Mouse (Mus musculus) small intestine, adult 2 months (tissue): ENCODE data around the gene Slc50a1. TPM values are rescaled to one million over a fixed set of nuclear protein-coding genes. Genes with fewer than 3 reads are reported as not detected.

Experiments
- H3K27ac ChIP-seq: fragments of 200-500 bp; 2 replicates; pipeline ENCODE4 v1.5.1; 2012; ENCODE audit warnings: low read depth, low read length, control low read depth, inconsistent platforms; ENCODE audit not compliant: insufficient read depth
- H3K27me3 ChIP-seq: fragments of 200-500 bp; 2 replicates; pipeline ENCODE4 v1.6.1; 2012; ENCODE audit warnings: mild to moderate bottlenecking, moderate library complexity, low read length, inconsistent platforms; ENCODE audit not compliant: control insufficient read depth, insufficient read depth
- H3K36me3 ChIP-seq: fragments of 200-500 bp; 2 replicates; pipeline ENCODE4 v1.6.1; 2012; ENCODE audit warnings: mild to moderate bottlenecking, low read length, control low read depth, inconsistent platforms; ENCODE audit not compliant: control insufficient read depth, insufficient read depth
- H3K4me1 ChIP-seq: fragments of 200-500 bp; 2 replicates; pipeline ENCODE4 v1.6.1; 2012; ENCODE audit warnings: low read length, inconsistent platforms, mixed read lengths; ENCODE audit not compliant: control insufficient read depth, insufficient read depth, insufficient read length
- H3K4me3 ChIP-seq: fragments of 200-500 bp; 2 replicates; pipeline ENCODE4 v1.5.1; 2012; ENCODE audit warnings: low read depth, mild to moderate bottlenecking, control low read depth, inconsistent platforms, low read length, moderate library complexity
- CTCF ChIP-seq: fragments of 200-500 bp; IDR thresholded peaks from 2 replicates; pipeline ENCODE4 v1.5.1; 2012; ENCODE audit warnings: low read depth, mild to moderate bottlenecking, control low read depth, inconsistent platforms, low read length, moderate library complexity, mixed read lengths; ENCODE audit not compliant: insufficient replicate concordance, insufficient read length; ENCODE audit errors: extremely low read depth
- POLR2A ChIP-seq: fragments of 200-500 bp; IDR thresholded peaks from 2 replicates; pipeline ENCODE4 v1.6.1; 2012; ENCODE audit warnings: low read depth, mild to moderate bottlenecking, control low read depth, inconsistent platforms, low read length, moderate library complexity
- WGBS: fragments of 180-500 bp; shearing (Covaris S2); methylation state at CpG from one replicate; pipeline ENCODE4 v1.1.7; 2018; 5-methylcytosine and 5-hydroxymethylcytosine counted together
- polyA plus RNA-seq: library from polyadenylated mRNA; depleted of rRNA; stranded (reverse); fragments of >200 nt; gene quantifications from 2 replicates; pipeline ENCODE4 v1.2.3, GENCODE M21; 2012

The Slc50a1 gene
- polyA plus RNA-seq, 1 experiment, result 97.3 TPM

- no peaks in the 10 kb centered on the region for H3K36me3 ChIP-seq
- H3K27me3 ChIP-seq, result peaks cover 21% of the 10 kb centered on the region
- peak overlapping the region; percentile 63 for H3K4me3 ChIP-seq
- WGBS, result 3% methylated on average over 41 of the region's 41 CpGs
- H3K4me1 ChIP-seq, result peaks cover 6% of the 10 kb centered on the region
- peak overlapping the region; percentile 31 for H3K27ac ChIP-seq
- TF ChIP-seq POLR2A (peak; percentile 54; the same call in 1 of the 2 replicates), CTCF (no peak)
These were observed 42.8 kb downstream of the Slc50a1 start for GRCm38 (mm10) chr3:89227307-89228179.

DNA sequence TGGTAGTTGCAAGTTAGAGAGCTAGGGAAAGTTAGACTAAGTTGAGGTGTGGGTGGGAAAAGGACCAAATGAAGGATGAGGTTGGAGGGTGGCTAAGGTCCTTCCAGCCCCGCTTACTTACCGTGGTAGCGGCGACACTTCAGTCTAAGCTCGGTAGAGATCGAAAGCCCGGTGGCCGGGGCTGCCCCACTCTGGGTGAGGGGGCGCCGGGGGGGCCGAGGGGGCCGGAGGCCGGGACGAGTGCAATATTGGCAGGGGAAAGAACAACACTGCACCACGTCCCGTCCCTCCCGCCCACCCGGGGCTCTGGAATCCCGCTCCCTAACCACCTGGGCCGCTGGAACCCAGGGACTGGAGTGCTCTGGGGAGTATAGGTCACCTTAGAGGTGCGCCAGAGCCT is 43.5 kb downstream of the Slc50a1 start, which contains the start of gene Mtx1:
Mtx1 (minus strand) TSS at position 189 of the 400 bp plus-strand sequence.
- Histone ChIP-seq H3K4me3 (peak within 1 kb of the TSS; percentile 63), H3K4me1 (peaks cover 6% of the 10 kb centered on the region), H3K36me3 (no peaks in the 10 kb centered on the region), H3K27ac (peak within 1 kb of the TSS; percentile 31), H3K27me3 (peaks cover 18% of the 10 kb centered on the region)
- WGBS, result 15% methylated on average over 21 of the region's 21 CpGs
- TF ChIP-seq POLR2A (no peak), CTCF (no peak)

DNA sequence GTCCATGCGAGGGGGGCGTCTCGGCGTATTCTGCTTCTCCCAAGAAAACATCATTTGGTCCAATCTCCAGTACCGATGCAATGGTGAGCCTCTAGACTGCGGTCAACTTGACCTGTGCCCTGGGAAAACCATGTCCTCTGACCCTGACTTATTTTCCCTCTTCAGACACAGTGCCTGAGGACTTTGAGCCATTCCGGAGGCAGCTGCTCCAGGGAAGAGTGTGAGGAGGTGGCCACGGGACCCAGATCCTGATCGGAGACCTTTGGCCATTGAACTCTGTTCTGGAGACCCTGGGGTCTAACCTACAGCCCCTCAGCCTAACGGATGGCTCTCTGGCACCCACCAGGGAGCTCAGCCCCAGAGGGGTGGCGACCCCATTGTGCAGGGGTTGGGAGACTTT is 44.0 kb downstream of the Slc50a1 start:
- TF ChIP-seq POLR2A, result no peak
- no peak for TF ChIP-seq CTCF
- Histone ChIP-seq H3K4me1 (peaks cover 6% of the 10 kb centered on the region), H3K36me3 (no peaks in the 10 kb centered on the region), H3K4me3 (no peak overlapping the region), H3K27ac (no peak overlapping the region), H3K27me3 (peaks cover 18% of the 10 kb centered on the region)
- WGBS, result 64% methylated on average over 11 of the region's 11 CpGs

GRCm38 (mm10) chr3:89225918-89226317 is 44.5 kb downstream of the Slc50a1 start:
- no peak for TF ChIP-seq POLR2A
- no peak for TF ChIP-seq CTCF
- Histone ChIP-seq H3K4me3 (no peak overlapping the region), H3K4me1 (peaks cover 6% of the 10 kb centered on the region), H3K27ac (no peak overlapping the region), H3K27me3 (peaks cover 14% of the 10 kb centered on the region), H3K36me3 (no peaks in the 10 kb centered on the region)
- 85% methylated on average over 4 of the region's 4 CpGs for WGBS

DNA sequence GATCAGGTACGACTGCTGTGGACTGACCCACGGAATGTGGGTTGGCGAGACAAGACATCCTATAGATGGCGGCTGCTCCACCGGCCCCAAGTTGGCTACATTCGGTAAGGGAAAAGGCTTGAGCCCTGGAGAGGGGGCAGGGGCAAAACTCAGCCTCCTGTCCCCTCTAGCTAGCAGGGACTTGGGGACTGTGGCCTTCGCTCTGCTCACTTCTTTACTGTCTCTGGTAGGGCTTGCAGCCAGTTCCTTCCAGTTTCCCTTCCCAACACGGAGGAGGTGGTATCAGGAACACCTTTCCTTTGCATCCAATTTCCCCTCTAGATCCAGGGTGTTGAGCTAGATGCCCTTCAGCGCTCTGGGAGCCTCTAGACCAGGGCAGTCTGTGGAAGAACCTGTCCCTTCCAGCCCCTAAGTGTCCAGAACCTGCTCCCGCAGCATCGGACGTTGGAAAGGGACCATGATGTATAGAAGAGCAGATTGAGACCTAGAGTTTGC is 45.0 kb downstream of the Slc50a1 start:
- Histone ChIP-seq H3K4me1 (peaks cover 6% of the 10 kb centered on the region), H3K27me3 (peaks cover 13% of the 10 kb centered on the region), H3K36me3 (no peaks in the 10 kb centered on the region), H3K27ac (no peak overlapping the region), H3K4me3 (no peak overlapping the region)
- TF ChIP-seq POLR2A (no peak), CTCF (no peak)
- WGBS, result 71% methylated on average over 12 of the region's 12 CpGs

GRCm38 (mm10) chr3:89224796-89225195 is 45.6 kb downstream of the Slc50a1 start:
- Histone ChIP-seq H3K4me1 (peaks cover 6% of the 10 kb centered on the region), H3K4me3 (no peak overlapping the region), H3K27ac (no peak overlapping the region), H3K27me3 (peaks cover 13% of the 10 kb centered on the region), H3K36me3 (no peaks in the 10 kb centered on the region)
- 79% methylated on average over 11 of the region's 11 CpGs for WGBS
- TF ChIP-seq POLR2A (no peak), CTCF (no peak)

GRCm38 (mm10) chr3:89221167-89221566 is 49.2 kb downstream of the Slc50a1 start:
- no peaks in the 10 kb centered on the region for H3K4me1 ChIP-seq
- H3K27me3 ChIP-seq, result peaks cover 9% of the 10 kb centered on the region; the same call in 1 of the 2 replicates
- no peak overlapping the region for H3K27ac ChIP-seq
- H3K4me3 ChIP-seq, result no peak overlapping the region
- no peaks in the 10 kb centered on the region for H3K36me3 ChIP-seq
- 84% methylated on average over 5 of the region's 5 CpGs for WGBS
- TF ChIP-seq CTCF, result no peak
- no peak for TF ChIP-seq POLR2A
